Mouse (Mus musculus) heart, postnatal 14 days (tissue): ENCODE measurements around the gene Ndufv2. TPM values are rescaled to one million over a fixed set of nuclear protein-coding genes. Genes with fewer than 3 reads are reported as not detected.
A peak's percentile ranks its signal among the peaks of the same experiment; 100 is the strongest.

ENCODE experiments used
- DNase-seq, 2 experiments: peaks; one replicate each; pipeline ENCODE4 v3.0.0; 2021 to 2022
- intact Hi-C: fragments of 180-260 bp; cut with DNase I; formaldehyde crosslinking; loops from one replicate; pipeline ENCODE4 v1.15.1; 2025
- long read RNA-seq, 2 experiments: library from polyadenylated mRNA; stranded (forward); transcript quantifications; one replicate each; pipeline ENCODE4 v2.0.0; 2021
- total RNA-seq, 2 experiments: library from RNA; stranded (reverse); gene quantifications; 2 replicates each; pipeline ENCODE4 v1.2.3; 2021

Ndufv2 gene
- 1,000 to 10,000 TPM; 1,081 to 1,118 TPM for total RNA-seq
- long read RNA-seq, experiment 1, transcript Ndufv2-203 (8 exons, 1,697 nt) = major isoform, 1,287 of 1,326 reads
- long read RNA-seq, experiment 1, partial matches to known transcripts = 6 of 1,326 reads
- long read RNA-seq, experiment 1, other reads (novel, unspliced or antisense) = 32 of 1,326 reads
- long read RNA-seq, experiment 2, transcript Ndufv2-203 (8 exons, 1,697 nt) = major isoform, 973 of 1,009 reads
- long read RNA-seq, experiment 2, partial matches to known transcripts = 12 of 1,009 reads
- long read RNA-seq, experiment 2, other reads (novel, unspliced or antisense) = 24 of 1,009 reads

GRCm38 (mm10) chr17:66101380-66102330 lies at the start of gene Ndufv2:
Gene Ndufv2, minus strand, starts transcription at chr17:66101559.
- peak; percentile 94 to 95 for DNase-seq
- intact Hi-C loops = loop anchor here (2.0 to 10.0 kb wide), 2 partner anchors 25 to 397 kb away; partner anchors contain the start of gene Ankrd12

- no peak for DNase-seq
- intact Hi-C loops = no loop called here
Observed at GRCm38 (mm10) chr17:66131212-66131611, 29.9 kb upstream of the Ndufv2 start.

- intact Hi-C loops = no loop called here
- no peak for DNase-seq
Observed at GRCm38 (mm10) chr17:66130371-66130770, 29.0 kb upstream of the Ndufv2 start.

GRCm38 (mm10) chr17:66125211-66125610 lies 23.9 kb upstream of the Ndufv2 start:
- intact Hi-C loops = no loop called here
- DNase-seq = no peak

GRCm38 (mm10) chr17:66123816-66124610 lies 22.7 kb upstream of the Ndufv2 start:
- DNase-seq = no peak
- intact Hi-C loops = no loop called here

- intact Hi-C loops = no loop called here
- DNase-seq = peak; percentile 96 to 98
Observed at GRCm38 (mm10) chr17:66123066-66123815, 21.9 kb upstream of the Ndufv2 start, which contains the start of gene Ddx11. Gene Ddx11, plus strand, starts transcription at chr17:66123520.

- no peak for DNase-seq
- intact Hi-C loops = no loop called here
Observed at GRCm38 (mm10) chr17:66120701-66121100, 19.3 kb upstream of the Ndufv2 start.

- DNase-seq = no peak
- intact Hi-C loops = no loop called here
Observed at GRCm38 (mm10) chr17:66118991-66119390, 17.6 kb upstream of the Ndufv2 start.

GRCm38 (mm10) chr17:66112166-66112565 lies 10.8 kb upstream of the Ndufv2 start:
- DNase-seq = no peak
- intact Hi-C loops = no loop called here

- intact Hi-C loops = no loop called here
- DNase-seq = peak; percentile 89 to 91
Observed at GRCm38 (mm10) chr17:66111402-66111959, 10.1 kb upstream of the Ndufv2 start, which contains the start of gene Washc1. Gene Washc1, plus strand, starts transcription at chr17:66111545.

- intact Hi-C loops = no loop called here
- peak; percentile 23 to 38 for DNase-seq
Observed at GRCm38 (mm10) chr17:66110746-66111145, 9.4 kb upstream of the Ndufv2 start.

GRCm38 (mm10) chr17:66108198-66108597 lies 6.8 kb upstream of the Ndufv2 start:
- intact Hi-C loops = loop anchor here (5.0 to 10.0 kb wide), 3 partner anchors 46 to 403 kb away; partner anchors contain the start of gene Twsg1
- DNase-seq = no peak

GRCm38 (mm10) chr17:66107466-66107865 lies 6.1 kb upstream of the Ndufv2 start:
- intact Hi-C loops = loop anchor here (5.0 to 10.0 kb wide), 3 partner anchors 45 to 403 kb away; partner anchors contain the start of gene Twsg1
- DNase-seq = no peak

- intact Hi-C loops = loop anchor here (1.0 to 10.0 kb wide), 4 partner anchors 44 to 402 kb away; partner anchors contain the start of gene Twsg1
- peak; percentile 62 to 84 for DNase-seq
Observed at GRCm38 (mm10) chr17:66106601-66107267, 5.4 kb upstream of the Ndufv2 start.

- no peak for DNase-seq
- intact Hi-C loops = loop anchor here (10.0 kb wide), 1 partner anchor 399 kb away; no protein-coding TSS in a partner anchor
Observed at GRCm38 (mm10) chr17:66104076-66104475, 2.7 kb upstream of the Ndufv2 start.

- intact Hi-C loops = loop anchor here (2.0 to 10.0 kb wide), 2 partner anchors 24 to 396 kb away; partner anchors contain the start of gene Ankrd12
- DNase-seq = no peak
Observed at GRCm38 (mm10) chr17:66100566-66101379, 586 bp downstream of the Ndufv2 start.

GRCm38 (mm10) chr17:66092664-66093063 lies 8.7 kb downstream of the Ndufv2 start:
- intact Hi-C loops = no loop called here
- DNase-seq = no peak
